Mouse (Mus musculus) forebrain, embryonic 14.5 days (tissue): Measurements from ENCODE around the gene Slc35f2. TPM values are rescaled to one million over a fixed set of nuclear protein-coding genes. Genes with fewer than 3 reads are reported as not detected.

Experiments
- ATAC-seq: fragments of 200-750 bp; cut with Nextera tagmentation; 2 replicates; pipeline ENCODE4 v1.8.0; 2017; ENCODE audit warnings: mild to moderate bottlenecking, moderate library complexity
- DNase-seq: peaks from one replicate; pipeline ENCODE4 v3.0.0-alpha.2; 2015; ENCODE audit warnings: low spot score
- H3K27ac ChIP-seq: fragments of 300-500 bp; sonication (generic); 2 replicates; pipeline ENCODE4 v1.5.1; 2014; ENCODE audit warnings: low read depth, mild to moderate bottlenecking, control low read depth, low read length, moderate library complexity
- H3K27me3 ChIP-seq: fragments of 300-500 bp; sonication (generic); replicated peaks from 2 replicates; pipeline ENCODE4 v1.6.1; 2014; ENCODE audit warnings: low read length, control low read depth, mixed read lengths; ENCODE audit not compliant: control insufficient read depth, insufficient read depth
- H3K36me3 ChIP-seq: fragments of 300-500 bp; sonication (generic); 2 replicates; pipeline ENCODE4 v1.6.1; 2014; ENCODE audit warnings: low read length, control low read depth; ENCODE audit not compliant: control insufficient read depth, insufficient read depth
- H3K4me1 ChIP-seq: fragments of 300-500 bp; sonication (generic); 2 replicates; pipeline ENCODE4 v1.6.1; 2014; ENCODE audit warnings: antibody characterized with exemption, low read length, control low read depth; ENCODE audit not compliant: control insufficient read depth, insufficient read depth
- H3K4me2 ChIP-seq: fragments of 300-500 bp; sonication (generic); 2 replicates; pipeline ENCODE4 v1.6.1; 2014; ENCODE audit warnings: mild to moderate bottlenecking, control low read depth, low read length
- H3K4me3 ChIP-seq: fragments of 300-500 bp; sonication (generic); 2 replicates; pipeline ENCODE4 v1.5.1; 2014; ENCODE audit warnings: low read depth, low read length, control low read depth
- H3K9ac ChIP-seq: fragments of 300-500 bp; sonication (generic); 2 replicates; pipeline ENCODE4 v1.6.1; 2014; ENCODE audit warnings: mild to moderate bottlenecking, low read length, control low read depth, moderate library complexity
- H3K9me3 ChIP-seq: fragments of 300-500 bp; sonication (generic); replicated peaks from 2 replicates; pipeline ENCODE4 v1.6.1; 2016; ENCODE audit warnings: low read length, control low read depth, mixed read lengths; ENCODE audit not compliant: control insufficient read depth
- WGBS: fragments of 180-500 bp; shearing (Covaris S2); extraction: QIAGEN DNeasy Blood & Tissue Kit; methylation state at CpG from one replicate; pipeline ENCODE4 v1.1.7; 2014; 5-methylcytosine and 5-hydroxymethylcytosine counted together
- polyA plus RNA-seq: library from polyadenylated mRNA; unstranded; fragments of >200 nt; fragmentation: Nextera tagmentation; extraction: Ambion mirVana; gene quantifications from 2 replicates; pipeline ENCODE4 v1.2.1, GENCODE M21; 2014

Gene Slc35f2
- polyA plus RNA-seq, 1 experiment from 2014 or later: 7.6 TPM

GRCm38 (mm10) chr9:53848548-53848947, 77.2 kb downstream of the Slc35f2 start:
- no peaks in the 10 kb centered on the region for H3K4me1 ChIP-seq
- no peaks in the 10 kb centered on the region for H3K9me3 ChIP-seq
- H3K27ac ChIP-seq: peak overlapping the region; percentile 83
- no peak overlapping the region for H3K4me2 ChIP-seq
- 54% methylated on average over 8 of the region's 8 CpGs for WGBS
- peak; percentile 66; the same call in 1 of the 2 replicates for ATAC-seq
- no peaks in the 10 kb centered on the region for H3K36me3 ChIP-seq
- H3K9ac ChIP-seq: no peak overlapping the region
- no peak overlapping the region for H3K4me3 ChIP-seq
- H3K27me3 ChIP-seq: no peaks in the 10 kb centered on the region
- DNase-seq: peak; percentile 85

GRCm38 (mm10) chr9:53849864-53850263, 78.5 kb downstream of the Slc35f2 start, which contains the start of gene Sln:
Gene Sln, plus strand, starts transcription at chr9:53850164.
- 74% methylated on average over 4 of the region's 4 CpGs for WGBS
- H3K27me3 ChIP-seq: no peaks in the 10 kb centered on the region
- H3K9ac ChIP-seq: no peak within 1 kb of the TSS
- DNase-seq (no peak), ATAC-seq (no peak)
- H3K4me2 ChIP-seq: no peak within 1 kb of the TSS
- H3K4me3 ChIP-seq: no peak within 1 kb of the TSS
- H3K36me3 ChIP-seq: no peaks in the 10 kb centered on the region
- H3K9me3 ChIP-seq: no peaks in the 10 kb centered on the region
- peak within 1 kb of the TSS; percentile 83 for H3K27ac ChIP-seq
- H3K4me1 ChIP-seq: no peaks in the 10 kb centered on the region

GRCm38 (mm10) chr9:53852158-53852557, 80.8 kb downstream of the Slc35f2 start:
- no peak for ATAC-seq
- no peak overlapping the region for H3K4me2 ChIP-seq

DNA sequence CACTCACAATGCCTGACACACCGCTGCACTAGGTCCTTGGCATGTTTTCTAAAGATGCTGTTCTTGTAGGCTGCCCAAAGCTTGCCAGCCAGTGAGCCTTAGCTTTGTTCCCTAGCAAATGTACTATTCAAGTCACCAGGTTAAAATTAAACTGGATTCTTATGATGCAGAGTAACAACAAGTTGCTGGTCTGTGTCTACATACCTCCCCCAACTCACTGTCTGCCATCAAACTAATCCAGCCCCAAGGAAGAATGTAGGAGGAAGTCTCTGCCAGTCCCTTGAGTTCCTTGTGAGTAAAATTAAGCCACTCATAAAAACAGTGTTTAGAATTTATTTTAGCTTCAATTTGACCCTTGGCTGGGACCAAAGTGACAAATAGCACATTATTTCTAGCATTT, 82.3 kb downstream of the Slc35f2 start:
- Histone ChIP-seq H3K9ac (no peak overlapping the region), H3K27ac (no peak overlapping the region), H3K9me3 (no peaks in the 10 kb centered on the region), H3K36me3 (no peaks in the 10 kb centered on the region), H3K27me3 (no peaks in the 10 kb centered on the region), H3K4me3 (no peak overlapping the region), H3K4me2 (no peak overlapping the region), H3K4me1 (no peaks in the 10 kb centered on the region)
- ATAC-seq: no peak
- WGBS: 74% methylated on average over 1 of the region's 1 CpGs
- DNase-seq: no peak

More at GRCm38 (mm10) chr9:53852158-53852557, 80.8 kb downstream of the Slc35f2 start:
- H3K4me1 ChIP-seq: no peaks in the 10 kb centered on the region
- H3K36me3 ChIP-seq: no peaks in the 10 kb centered on the region
- no peak overlapping the region for H3K9ac ChIP-seq
- H3K9me3 ChIP-seq: no peaks in the 10 kb centered on the region
- no peaks in the 10 kb centered on the region for H3K27me3 ChIP-seq
- H3K4me3 ChIP-seq: no peak overlapping the region
- WGBS: 86% methylated on average over 4 of the region's 4 CpGs
- no peak overlapping the region for H3K27ac ChIP-seq
- no peak for DNase-seq

DNA sequence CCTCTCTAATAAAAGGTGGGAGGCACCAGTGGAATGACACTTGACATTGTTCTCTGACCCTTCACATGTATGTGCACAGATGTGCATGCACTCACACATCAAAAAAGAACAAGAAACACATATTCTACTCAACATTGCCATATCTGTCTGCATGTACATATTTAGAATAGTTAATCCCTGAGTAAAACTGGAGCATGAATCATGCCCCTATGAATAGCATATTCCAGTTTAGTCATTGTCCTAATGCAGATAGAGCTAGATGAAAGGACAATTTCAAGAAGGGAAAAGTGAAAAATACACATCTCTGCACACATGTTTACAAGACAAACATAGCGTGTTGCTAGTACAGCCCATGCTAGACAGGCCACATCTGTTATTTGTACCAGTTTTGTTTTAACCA, 83.2 kb downstream of the Slc35f2 start:
- WGBS: 88% methylated on average over 1 of the region's 1 CpGs

GRCm38 (mm10) chr9:53857864-53858263, 86.5 kb downstream of the Slc35f2 start:
- no peak overlapping the region for H3K4me3 ChIP-seq
- H3K9me3 ChIP-seq: no peaks in the 10 kb centered on the region
- H3K4me1 ChIP-seq: no peaks in the 10 kb centered on the region
- ATAC-seq (no peak), DNase-seq (no peak)
- H3K27me3 ChIP-seq: no peaks in the 10 kb centered on the region
- no peak overlapping the region for H3K27ac ChIP-seq
- 80% methylated on average over 5 of the region's 5 CpGs for WGBS
- no peak overlapping the region for H3K4me2 ChIP-seq
- no peak overlapping the region for H3K9ac ChIP-seq
- H3K36me3 ChIP-seq: no peaks in the 10 kb centered on the region

More for the DNA sequence above, 83.2 kb downstream of the Slc35f2 start:
- Histone ChIP-seq H3K4me2 (no peak overlapping the region), H3K9me3 (no peaks in the 10 kb centered on the region), H3K27me3 (no peaks in the 10 kb centered on the region), H3K4me1 (no peaks in the 10 kb centered on the region), H3K36me3 (no peaks in the 10 kb centered on the region), H3K9ac (no peak overlapping the region), H3K27ac (no peak overlapping the region), H3K4me3 (no peak overlapping the region)
- ATAC-seq (no peak), DNase-seq (no peak)

Other genes starting within 250 kb of the Slc35f2 start
- 12.5 and 13.0 TPM in 2 replicates for gene Atm, start 234.8 kb upstream of the Slc35f2 start, polyA plus RNA-seq
- gene Npat, start 234.5 kb upstream of the Slc35f2 start, polyA plus RNA-seq: 13.9 and 15.3 TPM in 2 replicates
- 190 and 201 TPM in 2 replicates for gene Acat1, start 161.2 kb upstream of the Slc35f2 start, polyA plus RNA-seq
- gene Cul5, start 101.5 kb upstream of the Slc35f2 start, polyA plus RNA-seq: 57.8 and 62.1 TPM in 2 replicates
- 3.7 and 3.8 TPM in 2 replicates for gene Rab39, start 65.3 kb upstream of the Slc35f2 start, polyA plus RNA-seq
- 0.99 and 2.0 TPM in 2 replicates for gene Sln, start 78.6 kb downstream of the Slc35f2 start, polyA plus RNA-seq
- 11.6 and 19.5 TPM in 2 replicates for gene Elmod1, start 203.8 kb downstream of the Slc35f2 start, polyA plus RNA-seq